Comparison of ENCODE assay signal across 33 mouse cellular contexts in the genomic region with DNA sequence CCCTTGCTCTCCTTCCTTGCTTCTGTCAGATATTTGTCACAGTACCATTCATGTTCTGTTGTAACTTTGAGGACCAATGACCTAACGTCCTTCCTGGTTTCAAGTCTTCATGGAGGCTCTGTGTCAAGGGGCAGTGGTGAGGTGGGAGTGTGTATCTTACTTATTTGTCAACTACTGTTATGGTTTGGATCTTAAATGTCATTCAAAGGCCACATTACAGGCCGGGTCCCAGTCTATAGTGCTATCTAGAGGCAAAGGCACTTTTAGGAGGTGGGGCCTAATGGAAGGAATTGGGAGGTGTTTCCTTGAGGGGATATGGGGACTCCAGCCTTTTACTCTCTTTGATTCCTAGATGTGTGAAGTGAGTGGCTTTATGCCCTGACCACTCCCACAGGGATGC.
"Had no signal": no experiment of that assay in that cellular context is flagged by ENCODE, and none has a peak within 500 bp of the region (broad histone marks: within the 10 kb centered on the region; RNA-seq: fewer than 3 reads in every experiment).

No protein-coding gene starts in this region.

- H3K4me3 ChIP-seq: heart, adult 2 months; heart, embryonic 12.5 days; heart, embryonic 13.5 days; heart, embryonic 15.5 days; hindbrain, embryonic 10.5 days; hindbrain, embryonic 12.5 days; hindbrain, embryonic 13.5 days; hindbrain, embryonic 15.5 days; intestine, embryonic 15.5 days; kidney, embryonic 15.5 days; layer of hippocampus, adult 2 months; left cerebral cortex, adult 2 months had no signal

- ATAC-seq: hindbrain, embryonic 16.5 days; hindbrain, postnatal 0 days; inflammation-experienced regulatory T-cells, adult 6 months; intestine, embryonic 15.5 days; intestine, embryonic 16.5 days had no signal

- H3K27me3 ChIP-seq: heart, embryonic 12.5 days; heart, embryonic 13.5 days; heart, embryonic 15.5 days; hindbrain, embryonic 12.5 days; hindbrain, embryonic 15.5 days; intestine, embryonic 15.5 days; kidney, embryonic 15.5 days had no signal

- H3K4me2 ChIP-seq: heart, embryonic 11.5 days; heart, embryonic 12.5 days; heart, embryonic 13.5 days; heart, embryonic 15.5 days; hindbrain, embryonic 12.5 days; hindbrain, embryonic 13.5 days; hindbrain, embryonic 14.5 days; hindbrain, embryonic 15.5 days; intestine, embryonic 15.5 days; kidney, embryonic 15.5 days had no signal

- DNase-seq: heart, postnatal 10 days; heart, postnatal 36 days; kidney, adult 11 months; kidney, adult 18-20 months; kidney, adult 2 months; kidney, adult 8-10 months; kidney, adult 9 months; kidney, postnatal 10 days; kidney, postnatal 14 days; kidney, postnatal 25 days; kidney, postnatal 36 days; kidney, postnatal 4 days; layer of hippocampus, adult 9-11 months; layer of hippocampus, postnatal 36 days had no signal

- H3K36me3 ChIP-seq: heart, embryonic 12.5 days; heart, embryonic 13.5 days; heart, embryonic 15.5 days; hindbrain, embryonic 10.5 days; hindbrain, embryonic 12.5 days; hindbrain, embryonic 13.5 days; hindbrain, embryonic 15.5 days; intestine, embryonic 15.5 days; kidney, embryonic 15.5 days had no signal

- H3K27ac ChIP-seq: heart, adult 2 months; heart, embryonic 13.5 days; heart, embryonic 15.5 days; hindbrain, embryonic 10.5 days; hindbrain, embryonic 12.5 days; hindbrain, embryonic 13.5 days; hindbrain, embryonic 14.5 days; hindbrain, embryonic 15.5 days; hindbrain, postnatal 0 days; intestine, embryonic 15.5 days; kidney, embryonic 15.5 days; kidney, postnatal 0 days; layer of hippocampus, adult 2 months; left cerebral cortex, adult 2 months had no signal

- H3K4me1 ChIP-seq: heart, embryonic 12.5 days; heart, embryonic 13.5 days; heart, embryonic 15.5 days; hindbrain, embryonic 12.5 days; hindbrain, embryonic 13.5 days; hindbrain, embryonic 15.5 days; intestine, embryonic 15.5 days; kidney, embryonic 15.5 days had no signal

- H3K9ac ChIP-seq: heart, embryonic 12.5 days; heart, embryonic 13.5 days; heart, embryonic 15.5 days; hindbrain, embryonic 12.5 days; hindbrain, embryonic 13.5 days; hindbrain, embryonic 14.5 days; hindbrain, embryonic 15.5 days; intestine, embryonic 15.5 days; kidney, embryonic 15.5 days had no signal

- H3K9me3 ChIP-seq: heart, embryonic 12.5 days; heart, embryonic 13.5 days; heart, embryonic 15.5 days; hindbrain, embryonic 10.5 days; hindbrain, embryonic 12.5 days; hindbrain, embryonic 13.5 days; hindbrain, embryonic 15.5 days; intestine, embryonic 15.5 days; kidney, embryonic 15.5 days had no signal
